Mouse (Mus musculus): ENCODE data around the gene Olfr1279. TPM values are rescaled to one million over a fixed set of nuclear protein-coding genes. Genes with fewer than 3 reads are reported as not detected.
"Not testable (repeated sequence)": the region's sequence is repeated elsewhere in the genome, so short reads cannot be mapped to it uniquely, and the experiment has no call there.

Gene Olfr1279
- not detected in 2 replicates for polyA plus RNA-seq (2015; fragmentation: Nextera tagmentation; extraction: Ambion mirVana)

DNA sequence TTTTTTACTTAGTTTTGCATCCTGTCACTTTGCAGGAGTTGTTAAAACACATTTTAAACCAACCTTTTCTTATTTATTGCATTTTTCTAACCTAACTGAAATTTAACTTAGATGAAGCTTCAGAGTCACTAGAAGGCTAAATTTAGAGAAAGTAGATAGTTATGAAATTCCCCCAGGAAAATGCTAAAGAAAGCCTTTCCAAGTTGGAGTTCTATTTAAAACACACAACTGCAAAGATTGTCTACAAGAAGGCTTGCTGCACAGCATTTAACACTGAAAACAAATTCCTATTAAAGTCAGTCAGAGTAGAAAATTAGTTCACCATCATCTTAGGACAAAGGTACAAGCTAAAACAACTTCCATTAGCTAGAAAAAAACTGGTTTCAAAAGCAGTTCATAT lies at the start of gene Olfr1279:
Gene Olfr1279 (plus strand): TSS at position 262 of the 400 bp plus-strand sequence.
- Histone ChIP-seq H3K4me1 (ENCODE audit: control insufficient read depth, insufficient read depth, low read depth, low read length) (no peaks in the 10 kb centered on the region), H3K4me3 (ENCODE audit: low read length) (no peak within 1 kb of the TSS), H3K27me3 (replicated peaks; ENCODE audit: control insufficient read depth, insufficient read depth, low read length) (no peaks in the 10 kb centered on the region), H3K9me3 (ENCODE audit: control insufficient read depth, low read length) (no peaks in the 10 kb centered on the region), H3K36me3 (ENCODE audit: control insufficient read depth, insufficient read depth, low read length) (no peaks in the 10 kb centered on the region), H3K9ac (ENCODE audit: low read depth, low read length) (no peak within 1 kb of the TSS), H3K27ac (ENCODE audit: low read depth, low read length) (no peak within 1 kb of the TSS), H3K4me2 (ENCODE audit: low read length) (no peak within 1 kb of the TSS)
- no peak for ATAC-seq

DNA sequence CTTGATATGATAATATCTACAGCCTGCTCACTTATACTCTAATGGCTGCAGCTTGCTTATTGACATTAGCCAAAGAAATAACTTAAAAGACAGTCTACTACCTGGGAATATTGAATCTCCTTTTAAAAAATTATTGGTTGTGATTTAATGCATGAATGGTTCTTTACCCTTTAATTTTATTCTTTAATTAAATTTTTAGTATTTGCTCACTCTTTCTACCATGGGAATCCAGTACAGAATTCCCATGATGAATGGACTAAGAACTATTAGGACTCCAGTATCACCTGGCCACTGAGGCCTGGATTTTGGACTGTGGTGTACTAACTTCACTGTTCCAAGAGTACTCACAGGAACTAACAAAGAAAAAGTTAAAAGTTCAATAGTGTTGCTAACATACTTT lies 46.2 kb upstream of the Olfr1279 start, which contains the start of gene Olfr1276:
Gene Olfr1276 (plus strand): TSS at position 301 of the 400 bp plus-strand sequence.
- Histone ChIP-seq H3K4me3 (ENCODE audit: low read length) (no peak within 1 kb of the TSS), H3K27me3 (replicated peaks; ENCODE audit: control insufficient read depth, insufficient read depth, low read length) (no peaks in the 10 kb centered on the region), H3K4me2 (ENCODE audit: low read length) (no peak within 1 kb of the TSS)

DNA sequence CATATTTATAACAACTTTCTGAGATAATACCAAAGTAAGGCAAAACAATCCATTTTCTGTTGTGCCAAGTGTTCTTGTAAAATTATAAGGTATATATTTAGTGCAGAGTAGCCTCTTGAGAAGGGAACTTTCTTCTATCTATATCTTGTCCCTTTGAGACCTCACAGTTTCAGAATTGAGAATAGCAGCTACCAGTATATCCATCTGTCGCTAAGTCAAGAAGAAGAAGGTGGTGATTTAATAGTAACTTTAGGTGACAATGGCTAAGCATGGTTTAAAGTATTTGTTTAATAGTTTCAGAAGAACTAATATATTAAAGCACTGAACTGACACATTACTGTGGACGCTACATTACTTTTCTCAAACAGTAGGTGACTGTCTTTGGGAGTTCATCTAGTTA lies 26.4 kb upstream of the Olfr1279 start, which contains the start of gene Olfr1277:
Gene Olfr1277 (minus strand): TSS at position 101 of the 400 bp plus-strand sequence.
- H3K27ac ChIP-seq (ENCODE audit: low read depth, low read length), result no peak within 1 kb of the TSS
- no peak for ATAC-seq
- WGBS, result 89% methylated on average over 2 of the region's 2 CpGs
- peaks cover 2% of the 10 kb centered on the region; the same call in 1 of the 2 replicates for H3K9me3 ChIP-seq (ENCODE audit: control insufficient read depth, low read length)
- no peaks in the 10 kb centered on the region for H3K36me3 ChIP-seq (ENCODE audit: control insufficient read depth, insufficient read depth, low read length)
- H3K4me3 ChIP-seq (ENCODE audit: low read length), result no peak within 1 kb of the TSS
- H3K4me2 ChIP-seq (ENCODE audit: low read length), result no peak within 1 kb of the TSS
- no peaks in the 10 kb centered on the region for H3K4me1 ChIP-seq (ENCODE audit: control insufficient read depth, insufficient read depth, low read depth, low read length)
- H3K27me3 ChIP-seq (replicated peaks; ENCODE audit: control insufficient read depth, insufficient read depth, low read length), result no peaks in the 10 kb centered on the region
- H3K9ac ChIP-seq (ENCODE audit: low read depth, low read length), result no peak within 1 kb of the TSS

More for the DNA sequence above, 46.2 kb upstream of the Olfr1279 start, which contains the start of gene Olfr1276:
- H3K27ac ChIP-seq (ENCODE audit: low read depth, low read length), result no peak within 1 kb of the TSS
- no peaks in the 10 kb centered on the region for H3K36me3 ChIP-seq (ENCODE audit: control insufficient read depth, insufficient read depth, low read length)
- no peaks in the 10 kb centered on the region for H3K9me3 ChIP-seq (ENCODE audit: control insufficient read depth, low read length)
- no peaks in the 10 kb centered on the region for H3K4me1 ChIP-seq (ENCODE audit: control insufficient read depth, insufficient read depth, low read depth, low read length)
- H3K9ac ChIP-seq (ENCODE audit: low read depth, low read length), result no peak within 1 kb of the TSS
- ATAC-seq, result no peak

DNA sequence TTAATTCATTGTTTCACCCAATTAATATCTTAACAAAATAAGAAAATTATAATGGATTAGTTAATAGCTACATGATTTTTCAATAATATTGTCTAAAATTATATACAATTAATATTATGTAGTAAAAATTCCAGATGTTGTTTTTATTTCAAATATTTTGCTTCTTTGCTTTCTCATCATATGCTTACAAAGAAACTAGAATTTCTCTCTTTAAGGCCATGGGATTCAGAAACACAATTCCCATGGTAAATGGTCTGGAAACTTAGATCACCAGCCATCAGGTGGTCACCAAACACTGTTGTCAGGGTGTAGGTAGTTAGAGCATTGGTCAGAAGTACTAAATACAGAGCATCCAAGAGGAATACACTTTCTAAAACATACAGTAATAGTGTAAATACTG lies 10.6 kb upstream of the Olfr1279 start, which contains the start of gene Olfr1278:
Gene Olfr1278 (plus strand): TSS at position 301 of the 400 bp plus-strand sequence.
- no peak within 1 kb of the TSS for H3K4me3 ChIP-seq (ENCODE audit: low read length)
- no peaks in the 10 kb centered on the region for H3K4me1 ChIP-seq (ENCODE audit: control insufficient read depth, insufficient read depth, low read depth, low read length)
- no peaks in the 10 kb centered on the region for H3K36me3 ChIP-seq (ENCODE audit: control insufficient read depth, insufficient read depth, low read length)
- no peak for ATAC-seq
- H3K9ac ChIP-seq (ENCODE audit: low read depth, low read length), result no peak within 1 kb of the TSS
- H3K9me3 ChIP-seq (ENCODE audit: control insufficient read depth, low read length), result no peaks in the 10 kb centered on the region
- no peak within 1 kb of the TSS for H3K27ac ChIP-seq (ENCODE audit: low read depth, low read length)
- no peaks in the 10 kb centered on the region for H3K27me3 ChIP-seq (replicated peaks; ENCODE audit: control insufficient read depth, insufficient read depth, low read length)
- H3K4me2 ChIP-seq (ENCODE audit: low read length), result no peak within 1 kb of the TSS

DNA sequence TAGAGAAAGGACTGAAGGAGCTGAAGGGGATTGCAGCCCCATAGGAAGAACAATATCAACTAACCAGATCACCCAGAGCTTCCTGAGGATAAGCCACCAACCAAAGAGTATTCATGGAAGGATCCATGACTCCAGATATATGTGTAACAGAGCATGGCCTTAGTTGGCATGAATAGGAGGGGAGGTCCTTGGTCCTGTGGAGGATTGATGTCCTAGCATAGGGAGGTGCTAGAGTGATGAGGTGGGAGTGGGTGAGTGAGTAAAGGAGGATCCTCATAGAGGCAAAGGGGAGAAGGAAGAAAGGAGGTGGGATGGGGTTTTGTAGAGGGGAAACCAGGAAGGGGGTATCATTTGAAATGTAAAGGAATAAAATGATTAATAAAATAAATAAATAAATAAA lies 1.9 kb upstream of the Olfr1279 start:
- Histone ChIP-seq H3K27me3 (replicated peaks; ENCODE audit: control insufficient read depth, insufficient read depth, low read length) (no peaks in the 10 kb centered on the region), H3K4me3 (ENCODE audit: low read length) (no peak overlapping the region), H3K36me3 (ENCODE audit: control insufficient read depth, insufficient read depth, low read length) (no peaks in the 10 kb centered on the region), H3K9me3 (ENCODE audit: control insufficient read depth, low read length) (no peaks in the 10 kb centered on the region), H3K4me1 (ENCODE audit: control insufficient read depth, insufficient read depth, low read depth, low read length) (no peaks in the 10 kb centered on the region), H3K27ac (ENCODE audit: low read depth, low read length) (no peak overlapping the region), H3K9ac (ENCODE audit: low read depth, low read length) (no peak overlapping the region), H3K4me2 (ENCODE audit: low read length) (no peak overlapping the region)
- ATAC-seq, result no peak

DNA sequence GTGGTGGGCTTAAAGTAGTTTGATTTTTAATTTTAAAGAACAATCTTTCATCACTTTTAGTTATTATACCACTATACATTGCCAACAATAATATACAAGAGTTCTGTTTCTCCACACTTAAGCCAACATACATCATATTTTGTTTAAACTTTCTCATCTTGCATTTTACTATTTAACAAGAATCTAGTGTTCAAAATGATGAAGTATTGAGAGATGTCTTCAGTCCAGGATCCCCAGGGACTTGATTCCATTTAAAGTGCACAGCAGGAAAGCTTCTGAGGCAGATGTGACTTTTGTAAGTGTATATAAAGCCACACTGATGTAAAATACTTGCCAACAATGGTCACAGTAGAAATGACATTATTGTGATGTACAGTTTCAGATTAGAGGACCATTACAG lies 13.3 kb downstream of the Olfr1279 start, which contains the start of gene Olfr1280:
Gene Olfr1280 (plus strand): TSS at position 301 of the 400 bp plus-strand sequence.
- Histone ChIP-seq H3K36me3 (ENCODE audit: control insufficient read depth, insufficient read depth, low read length) (no peaks in the 10 kb centered on the region), H3K9me3 (ENCODE audit: control insufficient read depth, low read length) (no peaks in the 10 kb centered on the region), H3K4me2 (ENCODE audit: low read length) (no peak within 1 kb of the TSS), H3K4me1 (ENCODE audit: control insufficient read depth, insufficient read depth, low read depth, low read length) (no peaks in the 10 kb centered on the region), H3K27me3 (replicated peaks; ENCODE audit: control insufficient read depth, insufficient read depth, low read length) (no peaks in the 10 kb centered on the region), H3K27ac (ENCODE audit: low read depth, low read length) (no peak within 1 kb of the TSS), H3K9ac (ENCODE audit: low read depth, low read length) (no peak within 1 kb of the TSS), H3K4me3 (ENCODE audit: low read length) (no peak within 1 kb of the TSS)
- ATAC-seq, result no peak

DNA sequence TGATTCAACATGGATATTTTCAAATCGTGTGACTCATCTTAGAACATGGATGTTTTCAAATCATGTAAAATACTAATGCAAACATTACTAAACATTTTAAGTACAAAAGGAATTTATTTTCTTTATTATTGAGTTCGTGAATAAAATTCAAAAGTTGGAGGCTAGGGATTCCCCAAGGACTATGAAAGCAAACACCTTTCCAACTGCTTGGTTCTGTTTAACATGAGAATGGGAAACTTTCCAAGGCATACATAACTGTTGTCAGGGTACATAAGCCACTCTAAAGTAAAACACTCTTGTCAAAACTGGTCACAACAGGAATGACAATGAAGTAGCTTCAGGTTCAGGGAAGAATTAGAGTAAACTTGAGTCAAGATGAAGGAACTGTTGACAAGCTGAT lies 25.8 kb downstream of the Olfr1279 start, which contains the start of gene Olfr1281:
Gene Olfr1281 (plus strand): TSS at position 301 of the 400 bp plus-strand sequence.
- Histone ChIP-seq H3K4me1 (ENCODE audit: control insufficient read depth, insufficient read depth, low read depth, low read length) (no peaks in the 10 kb centered on the region), H3K36me3 (ENCODE audit: control insufficient read depth, insufficient read depth, low read length) (no peaks in the 10 kb centered on the region), H3K4me3 (ENCODE audit: low read length) (no peak within 1 kb of the TSS), H3K9ac (ENCODE audit: low read depth, low read length) (no peak within 1 kb of the TSS), H3K9me3 (ENCODE audit: control insufficient read depth, low read length) (no peaks in the 10 kb centered on the region), H3K27me3 (replicated peaks; ENCODE audit: control insufficient read depth, insufficient read depth, low read length) (no peaks in the 10 kb centered on the region), H3K27ac (ENCODE audit: low read depth, low read length) (no peak within 1 kb of the TSS), H3K4me2 (ENCODE audit: low read length) (no peak within 1 kb of the TSS)
- WGBS, result 77% methylated on average over 2 of the region's 2 CpGs
- ATAC-seq, result no peak

DNA sequence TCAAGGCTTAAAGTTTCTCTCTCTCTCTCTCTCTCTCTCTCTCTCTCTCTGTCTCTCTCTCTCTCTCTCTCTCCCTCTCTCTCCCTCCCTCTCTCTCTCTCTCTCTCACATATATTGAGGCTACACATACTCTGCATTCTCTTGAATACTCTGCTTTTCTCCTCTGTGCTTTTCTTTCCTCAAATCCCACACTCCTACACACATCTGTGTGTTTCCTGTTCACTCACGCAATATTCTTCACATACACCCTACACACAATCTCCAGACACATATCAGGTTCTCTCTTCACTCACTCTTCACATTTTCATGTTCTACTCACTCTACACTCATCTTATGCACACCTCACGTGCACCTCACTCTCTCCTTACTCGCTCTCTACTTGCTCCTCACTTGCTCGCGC lies 33.3 kb downstream of the Olfr1279 start:
- not testable (repeated sequence) for H3K27me3 ChIP-seq (replicated peaks; ENCODE audit: control insufficient read depth, insufficient read depth, low read length); H3K4me2 ChIP-seq (ENCODE audit: low read length); H3K9ac ChIP-seq (ENCODE audit: low read depth, low read length); H3K4me1 ChIP-seq (ENCODE audit: control insufficient read depth, insufficient read depth, low read depth, low read length); H3K4me3 ChIP-seq (ENCODE audit: low read length); ATAC-seq; H3K9me3 ChIP-seq (ENCODE audit: control insufficient read depth, low read length); H3K27ac ChIP-seq (ENCODE audit: low read depth, low read length); H3K36me3 ChIP-seq (ENCODE audit: control insufficient read depth, insufficient read depth, low read length)
- WGBS, result 90% methylated on average over 5 of the region's 5 CpGs

DNA sequence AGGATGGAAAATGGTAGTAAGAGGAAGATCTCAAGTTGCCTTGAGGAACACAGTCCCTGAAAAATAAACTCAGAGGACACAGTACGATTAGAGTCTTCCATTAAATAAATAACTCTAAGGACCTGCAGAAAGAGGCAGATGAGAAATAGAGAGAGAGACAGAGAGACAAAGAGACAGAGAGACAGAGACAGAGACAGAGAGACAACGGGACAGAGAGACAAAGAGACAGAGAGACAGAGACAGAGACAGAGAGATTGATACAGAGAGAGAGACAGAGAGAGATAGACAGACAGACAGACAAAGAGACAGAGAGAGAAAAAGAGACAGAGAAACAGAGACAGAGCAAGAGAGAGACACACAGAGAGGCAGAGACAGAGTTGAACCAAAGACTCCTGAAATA lies 35.5 kb downstream of the Olfr1279 start, which contains the start of gene Olfr1282:
Gene Olfr1282 (minus strand): TSS at position 101 of the 400 bp plus-strand sequence.
- 82% methylated on average over 2 of the region's 2 CpGs for WGBS
- Histone ChIP-seq H3K36me3 (ENCODE audit: control insufficient read depth, insufficient read depth, low read length) (no peaks in the 10 kb centered on the region), H3K27me3 (replicated peaks; ENCODE audit: control insufficient read depth, insufficient read depth, low read length) (no peaks in the 10 kb centered on the region), H3K4me2 (ENCODE audit: low read length) (no peak within 1 kb of the TSS), H3K27ac (ENCODE audit: low read depth, low read length) (no peak within 1 kb of the TSS), H3K9me3 (ENCODE audit: control insufficient read depth, low read length) (no peaks in the 10 kb centered on the region), H3K4me1 (ENCODE audit: control insufficient read depth, insufficient read depth, low read depth, low read length) (no peaks in the 10 kb centered on the region), H3K9ac (ENCODE audit: low read depth, low read length) (no peak within 1 kb of the TSS), H3K4me3 (ENCODE audit: low read length) (no peak within 1 kb of the TSS)
- no peak for ATAC-seq
